Mouse (Mus musculus) lung, embryonic 14.5 days (tissue): ENCODE data around the gene Prnp. TPM values are rescaled to one million over a fixed set of nuclear protein-coding genes. Genes with fewer than 3 reads are reported as not detected.

Source experiments
- ATAC-seq: fragments of 200-750 bp; cut with Nextera tagmentation; 2 replicates; pipeline ENCODE4 v1.8.0; 2017; ENCODE audit warnings: mild to moderate bottlenecking, moderate TSS enrichment, moderate library complexity; ENCODE audit not compliant: insufficient read depth
- DNase-seq: peaks from one replicate; pipeline ENCODE4 v3.0.0-alpha.2; 2015
- H3K27ac ChIP-seq: fragments of 300-500 bp; sonication (generic); 2 replicates; pipeline ENCODE4 v1.5.1; 2014; ENCODE audit warnings: low read depth, mild to moderate bottlenecking, moderate library complexity
- H3K27me3 ChIP-seq: fragments of 300-500 bp; sonication (generic); 2 replicates; pipeline ENCODE4 v1.6.1; 2014; ENCODE audit warnings: low read length, control low read depth; ENCODE audit not compliant: insufficient read depth
- H3K36me3 ChIP-seq: fragments of 300-500 bp; sonication (generic); 2 replicates; pipeline ENCODE4 v1.6.1; 2014; ENCODE audit warnings: control low read depth; ENCODE audit not compliant: insufficient read depth
- H3K4me1 ChIP-seq: fragments of 300-500 bp; sonication (generic); 2 replicates; pipeline ENCODE4 v1.6.1; 2014; ENCODE audit warnings: antibody characterized with exemption, control low read depth; ENCODE audit not compliant: insufficient read depth
- H3K4me2 ChIP-seq: fragments of 300-500 bp; sonication (generic); 2 replicates; pipeline ENCODE4 v1.6.1; 2014; ENCODE audit warnings: mild to moderate bottlenecking
- H3K4me3 ChIP-seq: fragments of 300-500 bp; sonication (generic); 2 replicates; pipeline ENCODE4 v1.5.1; 2014; ENCODE audit warnings: low read depth, low read length
- H3K9ac ChIP-seq: fragments of 300-500 bp; sonication (generic); 2 replicates; pipeline ENCODE4 v1.6.1; 2014
- H3K9me3 ChIP-seq: fragments of 300-500 bp; sonication (generic); 2 replicates; pipeline ENCODE4 v1.6.1; 2016; ENCODE audit warnings: low read depth, low read length, control low read depth
- CTCF ChIP-seq: IDR thresholded peaks from 2 replicates; pipeline ENCODE4 v1.5.1; 2016; ENCODE audit warnings: antibody characterized with exemption, low read depth
- WGBS: fragments of 180-500 bp; shearing (Covaris S2); extraction: QIAGEN DNeasy Blood & Tissue Kit; methylation state at CpG from one replicate; pipeline ENCODE4 v1.1.7; 2014; 5-methylcytosine and 5-hydroxymethylcytosine counted together
- polyA plus RNA-seq: library from polyadenylated mRNA; unstranded; fragments of >200 nt; fragmentation: Nextera tagmentation; extraction: Ambion mirVana; gene quantifications from 2 replicates; pipeline ENCODE4 v1.2.1, GENCODE M21; 2014

Prnp gene
- polyA plus RNA-seq, 1 experiment from 2014 or later: 32.8 TPM

DNA sequence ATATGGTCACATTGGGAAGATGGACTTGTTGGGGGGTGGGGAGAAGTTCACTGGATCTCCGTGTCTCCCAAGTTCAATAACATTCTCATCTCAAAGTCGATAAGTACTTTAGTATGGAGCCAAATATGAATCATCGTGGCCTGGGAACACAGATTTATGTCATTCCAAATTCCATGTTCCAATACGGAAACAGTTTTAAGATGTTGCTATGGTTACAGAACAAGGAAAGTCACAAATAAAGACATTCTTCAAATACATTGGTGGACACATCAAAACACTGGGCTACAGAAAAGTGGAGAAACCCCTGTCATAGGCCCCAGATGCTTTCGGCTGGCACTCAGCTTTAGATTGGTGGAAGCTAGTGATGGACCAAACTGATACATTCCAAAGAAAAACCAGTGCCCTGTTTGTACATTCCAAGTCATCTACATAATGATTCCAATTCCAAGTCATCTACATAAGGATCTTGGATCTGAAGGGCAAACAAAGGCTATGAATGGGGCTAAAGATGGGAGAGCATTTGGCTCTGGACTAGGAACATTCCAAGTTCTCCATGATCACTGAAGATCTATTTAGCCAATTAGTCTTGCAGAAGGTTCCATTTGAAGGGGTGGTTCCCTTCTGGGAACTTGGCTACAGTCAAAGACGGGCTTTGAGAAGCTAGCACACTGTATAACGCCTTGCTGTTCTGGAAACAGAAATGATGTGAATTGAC lies 33.0 kb upstream of the Prnp start:
- Histone ChIP-seq H3K9me3 (no peaks in the 10 kb centered on the region), H3K36me3 (no peaks in the 10 kb centered on the region), H3K4me2 (no peak overlapping the region), H3K27ac (no peak overlapping the region), H3K27me3 (no peaks in the 10 kb centered on the region), H3K9ac (no peak overlapping the region), H3K4me1 (no peaks in the 10 kb centered on the region), H3K4me3 (no peak overlapping the region)
- no peak for DNase-seq
- 86% methylated on average over 7 of the region's 7 CpGs for WGBS
- ATAC-seq: no peak
- no peak for TF ChIP-seq CTCF

DNA sequence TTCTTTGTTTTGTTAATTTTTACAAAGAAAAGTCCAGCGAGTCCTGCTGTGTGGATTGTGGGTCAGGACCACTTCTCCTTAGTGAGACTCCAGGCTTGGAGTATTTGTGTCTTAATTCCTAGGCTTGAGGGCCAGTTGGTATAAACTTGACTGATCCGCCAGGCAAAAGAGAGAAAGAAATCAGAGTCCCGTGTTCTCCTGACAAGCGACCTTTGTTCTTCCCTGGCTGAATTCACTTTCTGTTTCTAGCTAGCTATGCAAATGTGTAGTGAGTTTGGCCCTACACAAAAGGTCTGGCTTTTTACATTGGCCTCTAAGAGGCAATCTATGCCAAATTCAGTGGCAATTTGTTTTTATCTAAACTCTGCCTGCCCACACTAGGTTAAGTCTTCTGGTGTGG lies 28.0 kb upstream of the Prnp start:
- 63% methylated on average over 4 of the region's 4 CpGs for WGBS
- TF ChIP-seq CTCF: no peak

DNA sequence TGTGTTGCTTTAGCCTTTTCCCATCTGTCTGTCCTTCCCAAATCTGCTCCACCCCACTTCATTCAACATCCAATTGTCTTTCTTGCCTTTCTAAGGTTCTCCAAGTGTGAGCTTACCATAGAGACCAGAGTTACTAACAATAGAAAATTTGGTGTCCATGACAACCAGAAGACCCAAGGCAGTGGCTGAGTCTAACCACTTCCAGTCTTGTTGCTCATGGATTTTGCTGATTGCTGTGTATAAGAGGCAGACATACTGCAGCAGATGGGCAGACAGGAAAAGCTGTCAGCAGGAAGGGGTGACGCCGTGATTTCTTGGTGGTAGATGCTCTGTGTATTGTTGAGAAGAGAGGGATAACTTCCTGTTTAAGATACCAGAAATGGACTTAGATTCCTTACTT lies 26.6 kb upstream of the Prnp start:
- WGBS: 44% methylated on average over 2 of the region's 2 CpGs
- Histone ChIP-seq H3K4me3 (no peak overlapping the region), H3K4me2 (no peak overlapping the region), H3K9me3 (no peaks in the 10 kb centered on the region), H3K36me3 (no peaks in the 10 kb centered on the region), H3K9ac (no peak overlapping the region), H3K27me3 (no peaks in the 10 kb centered on the region), H3K27ac (no peak overlapping the region), H3K4me1 (no peaks in the 10 kb centered on the region)
- ATAC-seq (no peak), DNase-seq (peak; percentile 34)
- no peak for TF ChIP-seq CTCF

More for the DNA sequence above, 28.0 kb upstream of the Prnp start:
- DNase-seq: no peak
- H3K27me3 ChIP-seq: no peaks in the 10 kb centered on the region
- no peak overlapping the region for H3K4me2 ChIP-seq
- H3K27ac ChIP-seq: no peak overlapping the region
- H3K9me3 ChIP-seq: no peaks in the 10 kb centered on the region
- no peak overlapping the region for H3K9ac ChIP-seq
- no peaks in the 10 kb centered on the region for H3K36me3 ChIP-seq
- no peaks in the 10 kb centered on the region for H3K4me1 ChIP-seq
- ATAC-seq: no peak
- H3K4me3 ChIP-seq: no peak overlapping the region

DNA sequence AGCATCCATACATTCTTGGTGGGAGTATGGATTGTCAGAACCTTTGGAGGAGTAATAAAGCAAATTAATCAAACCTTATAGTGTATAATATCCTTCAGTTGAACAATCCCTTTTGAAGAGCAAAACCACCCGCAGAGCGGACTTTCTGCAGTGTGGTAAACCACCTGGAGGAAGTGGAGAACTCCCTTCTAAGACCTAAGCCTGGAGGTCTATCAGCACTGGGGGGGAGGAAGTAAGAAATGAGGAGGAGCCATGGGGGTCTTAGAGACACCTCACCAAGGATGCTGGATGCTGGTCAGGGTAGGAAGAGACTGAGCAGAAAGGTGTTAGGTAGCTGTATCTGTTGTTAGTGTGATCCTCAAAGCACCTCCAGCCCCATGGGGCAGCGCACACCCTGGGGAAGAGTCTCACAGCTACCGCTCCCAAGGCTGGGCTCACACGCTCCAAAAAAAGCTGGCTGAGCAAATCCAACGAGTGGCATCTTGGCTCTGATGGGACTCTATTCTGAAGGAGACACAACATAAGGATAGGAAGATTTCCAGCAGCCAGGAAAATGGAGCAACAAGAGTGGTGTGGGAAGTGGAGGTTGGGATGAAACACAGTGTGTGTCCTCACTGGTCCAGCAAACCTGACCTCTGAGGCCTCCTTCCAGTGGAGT lies 23.1 kb upstream of the Prnp start:
- no peak overlapping the region for H3K27ac ChIP-seq
- no peaks in the 10 kb centered on the region for H3K27me3 ChIP-seq
- DNase-seq (no peak), ATAC-seq (no peak)
- H3K9ac ChIP-seq: no peak overlapping the region
- no peak overlapping the region for H3K4me2 ChIP-seq
- H3K36me3 ChIP-seq: no peaks in the 10 kb centered on the region
- 84% methylated on average over 6 of the region's 6 CpGs for WGBS
- no peak overlapping the region for H3K4me3 ChIP-seq
- no peaks in the 10 kb centered on the region for H3K9me3 ChIP-seq
- H3K4me1 ChIP-seq: no peaks in the 10 kb centered on the region
- TF ChIP-seq CTCF: no peak

DNA sequence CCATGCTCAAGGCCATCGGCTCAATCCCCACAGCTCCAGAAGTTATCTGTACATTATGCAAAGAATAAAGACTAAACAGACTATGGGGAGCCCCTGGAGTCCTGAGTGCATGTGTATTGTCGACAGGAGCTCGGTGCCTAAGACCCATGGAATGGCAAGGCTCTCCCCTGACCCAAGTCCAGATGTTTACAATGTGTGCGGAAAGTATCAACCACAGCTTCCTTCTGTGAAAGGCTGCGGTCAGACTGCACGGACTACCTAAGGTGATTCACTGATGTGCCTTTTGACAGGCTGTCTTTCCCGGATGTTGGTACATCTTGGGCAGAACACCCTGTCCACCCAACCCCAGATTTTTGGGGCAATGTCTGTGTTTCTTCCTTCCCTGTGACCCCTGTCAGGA lies 21.5 kb upstream of the Prnp start:
- Histone ChIP-seq H3K4me2 (no peak overlapping the region), H3K27me3 (no peaks in the 10 kb centered on the region), H3K9ac (no peak overlapping the region), H3K36me3 (no peaks in the 10 kb centered on the region), H3K27ac (no peak overlapping the region), H3K4me1 (no peaks in the 10 kb centered on the region), H3K4me3 (no peak overlapping the region), H3K9me3 (no peaks in the 10 kb centered on the region)
- WGBS: 24% methylated on average over 7 of the region's 7 CpGs
- ATAC-seq (no peak), DNase-seq (no peak)
- TF ChIP-seq CTCF: no peak

DNA sequence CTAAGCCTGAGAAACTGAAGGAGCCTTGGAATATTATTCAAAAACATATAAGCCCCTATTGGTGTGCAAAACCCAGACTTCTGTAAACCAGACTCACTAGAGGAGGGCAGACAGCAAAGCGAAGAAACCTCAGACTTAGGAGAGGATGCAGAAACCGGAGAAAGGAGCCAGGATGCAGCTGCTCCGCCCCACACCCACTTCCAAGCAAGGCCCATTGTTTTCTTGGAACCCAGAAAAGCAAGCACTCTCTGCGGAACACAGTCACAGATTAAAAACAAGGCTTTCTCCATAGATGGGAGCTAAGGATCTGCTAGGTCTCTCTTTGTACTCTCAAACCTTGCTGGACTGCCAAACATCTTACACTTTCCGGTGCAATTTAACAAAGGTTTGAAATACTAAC lies 17.2 kb upstream of the Prnp start:
- TF ChIP-seq CTCF: no peak
- 52% methylated on average over 5 of the region's 5 CpGs for WGBS
- no peak overlapping the region for H3K4me2 ChIP-seq
- no peak overlapping the region for H3K4me3 ChIP-seq
- no peak overlapping the region for H3K9ac ChIP-seq
- DNase-seq (peak; percentile 37), ATAC-seq (no peak)
- peak overlapping the region; percentile 63; the same call in 1 of the 2 replicates for H3K27ac ChIP-seq
- H3K9me3 ChIP-seq: no peaks in the 10 kb centered on the region
- H3K36me3 ChIP-seq: no peaks in the 10 kb centered on the region
- no peaks in the 10 kb centered on the region for H3K4me1 ChIP-seq
- no peaks in the 10 kb centered on the region for H3K27me3 ChIP-seq

DNA sequence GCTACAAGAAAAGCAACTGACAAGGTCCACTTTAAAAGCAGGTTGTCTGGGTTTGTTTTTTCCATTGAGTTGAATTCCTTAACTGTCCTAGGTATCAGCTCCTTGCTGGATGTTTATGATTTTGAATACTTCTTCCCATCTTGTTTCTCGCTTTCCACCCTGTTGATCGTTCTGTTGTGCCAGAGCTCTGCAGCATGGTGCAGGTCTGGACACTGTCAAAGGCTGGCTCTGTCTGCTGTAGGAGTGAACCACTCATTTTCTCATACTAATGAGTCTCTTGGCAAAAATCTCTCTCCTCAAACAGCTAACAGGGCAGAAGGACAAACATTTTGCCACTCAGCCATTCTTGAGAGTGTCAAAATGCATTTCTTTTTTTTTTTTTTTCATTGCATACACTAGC lies 14.6 kb upstream of the Prnp start:
- Histone ChIP-seq H3K4me3 (no peak overlapping the region), H3K9ac (no peak overlapping the region), H3K36me3 (no peaks in the 10 kb centered on the region), H3K4me1 (no peaks in the 10 kb centered on the region), H3K27me3 (no peaks in the 10 kb centered on the region), H3K4me2 (no peak overlapping the region), H3K27ac (no peak overlapping the region), H3K9me3 (no peaks in the 10 kb centered on the region)
- DNase-seq (no peak), ATAC-seq (no peak)
- TF ChIP-seq CTCF: no peak
- 76% methylated on average over 2 of the region's 2 CpGs for WGBS
